Mouse (Mus musculus) right cerebral cortex, postnatal 25 days (tissue): ENCODE data around the gene Scgb1b7.
"Not testable (repeated sequence)": the region's sequence is repeated elsewhere in the genome, so short reads cannot be mapped to it uniquely, and the experiment has no call there.

ENCODE experiments used
- DNase-seq: peaks from one replicate; pipeline ENCODE4 v3.0.0; 2022

Scgb1b7 gene

GRCm38 (mm10) chr7:31712365-31712764 is at the start of gene Scgb1b7:
Gene Scgb1b7, plus strand, starts transcription at chr7:31712665.
- not testable (repeated sequence) for DNase-seq

GRCm38 (mm10) chr7:31705657-31706056 is 6.8 kb upstream of the Scgb1b7 start, which contains the start of gene Scgb2b7:
Gene Scgb2b7, minus strand, starts transcription at chr7:31705757.
- not testable (repeated sequence) for DNase-seq
